Mouse (Mus musculus) stomach, postnatal 0 days (tissue): ENCODE data around the gene Prkcq.

Source experiments
- CTCF ChIP-seq: IDR thresholded peaks from 2 replicates; pipeline ENCODE4 v1.5.1; 2016; ENCODE audit warnings: antibody characterized with exemption, low read depth, mild to moderate bottlenecking, moderate library complexity
- EP300 ChIP-seq: optimal IDR thresholded peaks from 2 replicates; pipeline ENCODE3; 2016; ENCODE audit warnings: antibody characterized with exemption

GRCm38 (mm10) chr2:11139518-11140152, 32.3 kb upstream of the Prkcq start:
- TF ChIP-seq CTCF (no peak), EP300 (no peak)
